Mouse (Mus musculus): ENCODE data around the gene Clk2. TPM values are rescaled to one million over a fixed set of nuclear protein-coding genes. Genes with fewer than 3 reads are reported as not detected.

Clk2 gene
- total RNA-seq (2021), result 10 to 100 TPM; 46.2 to 47.0 TPM
- long read RNA-seq, experiment 1, transcript Clk2-203 (13 exons, 2,112 nt), result major isoform, 13 of 44 reads
- long read RNA-seq, experiment 1, transcript Clk2-202 (13 exons, 2,154 nt), result minor isoform, 10 of 44 reads
- long read RNA-seq, experiment 1, partial matches to known transcripts, result 7 of 44 reads
- long read RNA-seq, experiment 1, other reads (novel, unspliced or antisense), result 10 of 44 reads
- long read RNA-seq, experiment 2, transcript Clk2-202 (13 exons, 2,154 nt), result minor isoform, 9 of 76 reads
- long read RNA-seq, experiment 2, transcript Clk2-203 (13 exons, 2,112 nt), result major isoform, 18 of 76 reads
- long read RNA-seq, experiment 2, partial matches to known transcripts, result 18 of 76 reads
- long read RNA-seq, experiment 2, other reads (novel, unspliced or antisense), result 25 of 76 reads

DNA sequence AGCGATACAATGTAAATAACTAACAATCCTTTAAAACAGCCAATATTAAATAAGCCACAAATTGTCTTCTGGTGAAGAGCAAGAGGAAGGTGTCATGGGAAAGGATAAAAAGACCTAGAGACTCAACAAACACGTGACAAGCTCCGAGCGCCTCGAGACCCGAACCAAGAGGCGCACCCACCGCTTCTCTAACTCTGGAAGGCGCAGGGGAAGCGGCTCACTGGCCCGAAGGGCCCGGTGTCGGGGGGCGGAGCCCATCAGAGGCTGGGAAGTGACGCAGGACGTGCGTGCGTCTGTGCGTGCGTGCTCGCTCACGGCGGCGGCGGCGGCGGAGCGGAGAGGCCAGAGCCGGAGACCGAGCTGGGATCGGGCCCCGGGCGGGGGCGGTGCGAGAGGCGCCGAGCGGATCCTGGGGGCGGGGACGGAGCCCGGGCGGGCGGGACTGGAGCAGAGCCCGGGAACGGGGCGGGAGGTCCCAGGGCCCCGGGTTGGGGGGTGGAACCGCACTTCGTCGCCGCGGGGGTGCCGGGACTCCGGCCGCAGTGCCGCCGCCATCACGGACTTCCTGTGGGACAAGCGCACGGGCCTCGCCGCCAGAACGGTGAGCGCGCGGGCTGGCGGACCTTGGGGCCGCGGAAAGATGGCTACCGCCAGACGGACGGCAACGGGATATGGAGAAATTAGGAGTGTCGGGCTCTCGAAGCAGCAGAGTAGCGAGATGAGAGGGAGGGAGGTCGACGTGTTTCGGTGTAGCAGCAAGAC, at the start of gene Clk2:
Clk2 (plus strand) TSS at position 290 of the 762 bp plus-strand sequence.
- peak; percentile 86 to 93 for DNase-seq (ENCODE audit: low spot score in 2 of 2)

DNA sequence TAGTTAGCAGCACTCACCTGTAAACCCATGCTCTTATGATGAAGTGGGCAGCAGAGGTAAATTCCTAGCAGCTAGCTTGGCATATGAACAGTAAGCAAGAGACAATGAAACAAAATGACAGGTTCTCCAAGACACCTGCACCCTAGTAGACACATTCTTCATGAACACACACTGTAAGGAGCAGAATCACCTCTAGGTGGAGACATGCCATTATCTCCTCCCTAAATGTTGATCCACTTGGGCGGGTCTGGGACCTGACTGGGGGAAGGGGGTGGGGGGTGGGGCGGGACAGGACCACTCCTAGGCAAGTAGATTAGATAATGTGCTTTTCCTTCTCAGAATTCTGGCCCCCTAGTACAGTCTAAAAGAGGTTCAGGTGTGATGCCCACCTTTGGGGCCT, 49.1 kb upstream of the Clk2 start:
- DNase-seq (ENCODE audit: low spot score in 2 of 2), result no peak

DNA sequence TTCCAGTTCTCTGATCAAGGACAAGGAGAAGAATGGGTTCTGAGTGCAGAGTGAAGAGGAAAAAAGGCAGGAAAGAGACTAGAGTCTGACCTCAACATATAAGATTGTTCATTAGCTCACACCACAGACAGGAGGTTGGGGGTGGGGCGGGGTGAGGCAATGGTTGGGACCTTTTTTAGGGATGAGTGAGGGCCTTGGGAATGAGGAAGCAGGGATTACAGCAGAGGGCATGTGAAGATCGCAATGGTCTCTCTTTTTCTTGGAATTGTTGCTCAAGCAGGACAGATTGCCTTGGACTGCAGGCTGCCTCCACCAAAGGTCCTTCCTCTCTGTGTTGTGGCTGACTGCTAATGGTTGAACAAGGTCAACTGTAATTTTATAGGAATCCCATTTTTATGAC, 41.3 kb upstream of the Clk2 start:
- no peak for DNase-seq (ENCODE audit: low spot score in 2 of 2)

DNA sequence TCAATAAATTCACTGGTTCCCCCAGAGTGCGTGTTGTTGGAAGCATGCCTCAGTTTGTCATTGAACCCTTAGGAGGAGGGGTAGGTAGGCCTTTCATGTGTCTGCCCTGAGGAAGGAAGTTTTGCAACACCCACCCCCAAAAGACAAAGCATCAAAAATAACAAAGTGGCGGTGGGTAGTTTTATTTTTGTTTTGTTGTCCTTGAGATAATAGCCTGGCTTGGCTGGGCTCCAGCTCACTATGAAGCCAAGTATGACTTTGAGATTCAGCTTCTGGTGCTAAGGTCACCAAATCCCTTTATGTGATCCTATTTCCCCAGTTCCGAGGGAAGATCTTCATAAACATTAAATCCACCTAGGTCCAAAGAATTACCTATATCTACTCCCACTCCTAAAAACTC, 40.4 kb upstream of the Clk2 start:
- DNase-seq (ENCODE audit: low spot score in 2 of 2), result no peak

DNA sequence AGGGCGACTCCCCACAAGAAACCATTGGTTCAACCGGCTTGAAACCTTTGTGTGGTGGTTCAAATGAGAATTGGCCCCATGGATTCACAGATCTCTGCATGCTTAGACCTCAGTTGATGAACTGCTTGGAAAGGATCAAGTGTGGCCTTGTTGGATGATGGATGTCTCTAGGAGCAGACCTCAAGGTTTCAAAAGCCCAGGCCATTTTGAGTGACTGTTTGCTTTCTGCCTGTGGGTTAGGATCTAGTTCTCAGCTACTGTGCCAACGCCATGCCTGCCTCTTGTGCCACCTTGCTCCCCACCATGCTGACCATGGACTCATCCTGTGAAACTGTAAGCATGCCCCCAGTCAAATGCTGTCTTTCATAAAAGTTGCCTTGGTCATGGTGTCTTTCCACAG, 38.6 kb upstream of the Clk2 start:
- DNase-seq (ENCODE audit: low spot score in 2 of 2), result no peak

DNA sequence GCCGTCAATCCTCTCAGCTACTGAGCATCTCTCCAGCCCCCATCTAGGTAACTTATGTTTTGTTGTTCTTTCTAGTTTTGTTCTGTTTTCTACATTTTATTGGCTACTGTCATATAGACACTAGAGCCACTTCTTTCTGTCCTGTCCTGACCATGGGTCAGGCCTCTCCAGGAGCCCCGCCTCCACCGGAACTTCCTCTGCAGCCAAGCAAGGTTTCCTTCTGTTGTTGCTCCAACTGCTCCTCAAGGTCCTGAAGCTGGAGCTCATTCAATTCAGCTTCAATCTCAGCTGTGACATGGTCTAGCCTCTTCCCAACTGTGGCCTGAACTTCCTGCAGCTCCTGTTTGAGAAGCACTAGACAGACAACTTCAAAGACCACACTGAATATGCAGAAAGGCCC, 34.7 kb upstream of the Clk2 start:
- no peak for DNase-seq (ENCODE audit: low spot score in 2 of 2)

DNA sequence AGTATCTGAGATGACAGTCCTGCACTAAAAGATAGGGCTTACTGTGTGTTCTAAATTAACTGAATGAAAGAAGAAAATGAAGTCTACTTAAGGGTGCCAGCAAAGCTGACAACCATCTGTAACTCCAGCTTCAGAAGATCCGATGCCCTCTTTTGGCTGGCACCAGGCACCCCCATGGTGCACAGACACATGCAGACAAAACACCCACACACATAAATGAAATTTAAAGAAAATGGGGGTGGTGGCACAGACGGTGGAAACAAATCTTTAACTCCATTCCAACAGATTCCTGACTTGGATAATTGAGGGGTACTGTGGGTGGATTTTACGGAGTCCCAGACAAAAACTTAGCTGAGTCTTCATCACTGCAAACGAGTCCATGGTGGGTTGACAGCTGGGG, 32.8 kb upstream of the Clk2 start:
- DNase-seq (ENCODE audit: low spot score in 2 of 2), result peak; percentile 24 to 61

DNA sequence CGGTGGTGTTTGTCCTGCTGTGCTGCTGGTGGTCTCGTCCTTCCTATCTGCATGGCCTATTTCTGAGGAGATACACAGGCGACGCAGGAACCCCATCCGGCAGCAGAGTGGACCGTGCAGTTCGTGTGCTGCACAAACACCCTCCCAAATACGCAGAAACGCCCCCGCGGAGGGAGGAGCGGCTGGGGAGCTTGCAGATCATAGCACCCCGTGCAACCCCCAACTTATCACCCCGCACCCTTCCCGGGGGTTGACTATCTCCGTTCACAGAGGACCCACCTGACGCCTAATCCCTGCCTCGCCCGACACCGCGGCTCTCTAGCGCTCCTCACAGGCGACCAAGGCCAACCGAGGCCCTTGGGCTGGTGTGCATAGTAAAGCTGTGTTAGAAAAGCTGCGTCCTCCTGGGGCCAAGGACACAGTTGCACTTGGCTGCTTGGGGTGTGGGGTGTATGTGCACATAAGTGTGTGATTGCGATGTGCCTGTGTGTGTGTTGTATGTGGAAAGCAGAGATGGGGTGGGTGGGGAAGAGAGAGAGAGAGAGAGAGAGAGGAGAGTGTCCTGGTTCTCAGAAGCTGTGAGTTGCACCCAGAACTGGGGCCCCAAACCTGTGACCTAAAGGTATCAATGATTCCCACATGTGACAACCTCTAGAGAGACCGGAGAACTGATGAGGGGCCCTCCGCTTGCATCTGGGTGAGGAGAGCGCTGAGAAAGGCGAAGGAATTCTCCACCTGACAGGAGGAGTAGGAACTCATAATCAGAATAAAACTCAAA, 32.1 kb upstream of the Clk2 start:
- peak; percentile 38 to 57 for DNase-seq (ENCODE audit: low spot score in 2 of 2)

DNA sequence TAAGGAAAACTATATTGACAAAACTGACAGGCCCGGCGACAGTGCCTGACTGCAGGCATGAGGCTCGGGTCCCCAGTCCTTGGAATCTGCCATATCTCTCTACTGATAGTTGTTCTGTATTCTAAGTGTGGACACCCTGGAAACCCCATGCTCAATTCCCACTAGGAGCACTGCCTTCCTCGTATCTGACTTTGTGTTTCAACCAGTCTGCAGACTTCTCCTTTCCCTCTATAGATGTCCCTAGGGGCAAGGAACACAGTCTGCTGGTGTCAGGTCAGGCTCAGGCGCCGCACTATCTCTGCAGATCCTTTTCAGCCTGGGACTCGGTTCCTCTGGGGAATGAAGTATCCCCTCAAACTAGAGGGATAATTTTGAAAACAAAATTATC, 31.5 kb upstream of the Clk2 start:
- DNase-seq (ENCODE audit: low spot score in 2 of 2), result no peak

DNA sequence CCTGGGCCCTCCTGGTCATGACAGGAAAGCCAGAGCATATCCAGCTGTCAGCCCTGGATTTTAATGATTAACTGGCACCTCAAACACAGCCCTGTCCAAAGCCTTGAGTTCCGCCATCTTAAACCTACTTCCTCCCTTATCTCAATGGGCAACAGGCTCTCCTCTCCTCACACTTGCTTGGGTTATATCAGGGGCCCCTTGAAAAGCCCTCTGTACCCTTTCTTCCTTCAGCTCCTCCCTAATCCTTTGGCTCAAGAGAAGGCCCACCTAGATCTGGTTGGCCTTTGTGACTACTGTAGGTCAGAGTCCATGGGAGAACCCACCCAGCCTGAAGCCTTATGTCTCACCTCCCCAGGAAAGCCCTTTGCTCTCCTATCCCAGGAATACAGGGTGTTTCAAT, 30.8 kb upstream of the Clk2 start:
- no peak for DNase-seq (ENCODE audit: low spot score in 2 of 2)

DNA sequence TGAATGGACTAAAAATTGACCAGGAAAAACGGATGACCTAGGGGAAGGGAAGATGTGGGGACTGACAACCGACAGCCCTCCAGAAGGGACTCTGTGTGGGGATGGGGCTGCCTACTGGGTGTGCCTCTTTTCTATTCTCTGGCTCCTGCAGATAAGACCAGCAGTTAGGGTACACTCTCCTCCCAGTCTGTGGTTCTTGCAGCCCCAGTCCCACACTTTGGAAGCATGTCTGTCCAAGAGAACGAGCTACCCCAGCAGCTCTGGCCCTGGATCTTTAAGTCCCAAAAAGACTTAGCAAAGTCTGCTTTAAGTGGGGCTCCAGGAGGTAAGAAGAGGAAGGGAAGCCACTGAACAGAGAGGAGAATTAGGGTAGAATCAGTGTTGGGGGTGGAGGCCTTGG, 28.6 kb upstream of the Clk2 start, which contains the start of gene Pklr:
Pklr (plus strand) TSS at position 185 of the 400 bp plus-strand sequence.
- no peak for DNase-seq (ENCODE audit: low spot score in 2 of 2)

DNA sequence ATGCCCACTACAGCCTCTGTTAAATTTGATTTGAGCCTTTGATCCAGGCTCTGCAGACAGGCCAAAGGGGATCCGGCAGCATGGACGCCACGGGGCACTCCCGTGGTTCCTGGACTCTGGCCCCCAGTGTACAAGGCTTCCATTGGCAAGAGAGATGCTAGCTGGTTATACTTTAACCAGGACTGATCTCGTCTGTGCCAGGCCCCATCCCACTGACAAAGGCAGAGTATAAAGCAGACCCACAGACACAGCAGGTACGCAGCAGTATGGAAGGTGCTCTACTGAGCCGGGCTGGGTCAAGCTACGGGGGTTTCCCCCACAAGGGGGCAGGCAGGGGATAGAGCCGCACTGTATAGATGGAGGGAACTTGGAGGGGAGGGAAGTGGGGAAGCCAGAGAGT, 28.2 kb upstream of the Clk2 start:
- DNase-seq (ENCODE audit: low spot score in 2 of 2), result no peak

DNA sequence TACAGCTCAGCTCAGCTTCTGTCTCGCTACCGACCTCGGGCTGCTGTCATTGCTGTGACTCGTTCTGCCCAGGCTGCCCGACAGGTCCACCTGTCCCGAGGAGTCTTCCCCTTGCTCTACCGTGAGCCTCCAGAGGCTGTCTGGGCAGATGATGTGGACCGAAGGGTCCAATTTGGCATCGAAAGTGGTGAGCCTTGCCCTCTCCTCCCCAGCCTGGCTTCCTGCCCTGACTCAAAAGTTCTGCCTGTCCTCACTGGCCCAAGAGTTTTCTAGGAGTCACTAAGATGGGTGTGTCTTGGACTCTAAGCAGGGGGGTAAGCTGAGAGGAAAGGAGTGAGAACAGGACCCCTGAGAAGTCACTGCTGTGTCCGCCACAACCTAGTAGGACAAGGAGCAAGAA, 19.8 kb upstream of the Clk2 start:
- no peak for DNase-seq (ENCODE audit: low spot score in 2 of 2)

DNA sequence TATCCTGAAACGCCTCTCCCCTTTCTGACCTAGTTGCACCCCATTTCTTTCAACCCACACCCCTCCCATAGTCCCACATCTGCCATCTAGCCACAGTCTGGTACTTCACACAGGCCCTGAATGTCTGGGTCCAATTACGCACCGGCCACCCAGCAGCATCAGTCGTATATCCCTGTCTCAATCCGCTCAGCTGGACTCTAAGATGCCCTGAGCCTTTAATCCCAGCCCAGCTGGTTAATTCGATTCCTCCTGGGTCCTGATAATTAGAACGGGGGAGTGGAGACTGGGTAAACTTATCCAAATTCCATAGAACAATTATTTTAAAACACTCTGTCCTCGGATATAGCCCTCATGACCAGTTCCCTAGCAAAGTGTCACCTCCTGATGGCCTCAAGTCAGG, 19.0 kb upstream of the Clk2 start:
- no peak for DNase-seq (ENCODE audit: low spot score in 2 of 2)

DNA sequence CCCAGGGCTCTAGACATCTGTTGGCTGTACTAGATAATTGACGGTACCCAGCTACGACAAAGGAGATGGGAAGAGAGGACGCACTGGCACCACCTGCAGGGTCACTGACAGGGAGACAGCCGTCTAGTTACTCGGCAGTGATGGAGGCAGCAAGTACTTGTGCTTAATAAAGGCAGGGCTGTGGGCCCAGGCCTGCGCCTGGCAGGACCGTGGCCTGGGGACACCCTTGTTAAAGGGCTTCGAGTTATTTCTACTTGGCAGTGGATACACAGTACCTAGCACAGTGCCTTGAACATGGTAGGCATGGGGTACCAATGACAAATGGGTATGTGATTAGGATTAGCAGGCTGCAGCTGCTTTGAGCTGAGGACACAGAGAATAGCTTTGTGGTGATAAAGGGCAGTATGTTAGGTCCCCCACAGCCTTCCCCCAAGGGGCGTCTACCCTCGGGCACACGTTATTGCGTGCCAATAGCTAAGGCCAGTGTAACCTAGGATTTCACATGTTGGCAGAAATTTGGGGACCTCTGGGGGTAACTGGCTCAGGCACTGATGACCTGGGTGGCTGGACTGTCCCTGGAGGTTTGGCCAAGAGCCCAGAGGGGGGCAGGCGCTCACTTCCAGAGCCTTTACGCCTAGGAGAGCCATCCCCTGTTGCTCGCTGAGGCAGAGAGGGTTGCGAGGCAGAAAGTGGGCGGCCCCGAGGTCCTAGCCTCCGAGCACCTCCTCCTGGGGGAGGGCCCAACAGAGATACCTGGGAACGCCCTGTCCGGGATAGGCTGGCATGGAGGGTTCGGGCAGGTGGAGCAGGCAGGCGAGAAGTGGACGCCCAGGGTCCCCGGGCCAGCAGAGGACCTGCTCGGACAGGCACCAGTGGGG, 17.3 kb upstream of the Clk2 start:
- DNase-seq (ENCODE audit: low spot score in 2 of 2), result no peak

DNA sequence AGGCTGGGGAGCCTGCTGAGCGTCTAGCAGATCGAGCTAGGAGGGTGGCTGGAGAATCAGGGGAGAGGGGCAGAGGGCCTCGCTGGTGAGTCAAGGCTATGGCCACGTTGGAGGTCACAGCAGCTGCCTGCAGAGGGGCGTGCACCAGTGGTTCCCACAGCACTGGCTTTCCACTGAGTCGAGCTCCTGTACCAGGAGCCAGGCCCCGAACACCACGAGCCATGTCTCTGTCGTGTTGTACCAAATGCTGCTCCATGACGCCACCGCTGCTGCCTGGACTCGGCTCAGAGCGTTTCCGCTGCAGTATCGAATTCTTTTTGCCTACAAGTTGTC, 16.6 kb upstream of the Clk2 start:
- DNase-seq (ENCODE audit: low spot score in 2 of 2), result no peak

DNA sequence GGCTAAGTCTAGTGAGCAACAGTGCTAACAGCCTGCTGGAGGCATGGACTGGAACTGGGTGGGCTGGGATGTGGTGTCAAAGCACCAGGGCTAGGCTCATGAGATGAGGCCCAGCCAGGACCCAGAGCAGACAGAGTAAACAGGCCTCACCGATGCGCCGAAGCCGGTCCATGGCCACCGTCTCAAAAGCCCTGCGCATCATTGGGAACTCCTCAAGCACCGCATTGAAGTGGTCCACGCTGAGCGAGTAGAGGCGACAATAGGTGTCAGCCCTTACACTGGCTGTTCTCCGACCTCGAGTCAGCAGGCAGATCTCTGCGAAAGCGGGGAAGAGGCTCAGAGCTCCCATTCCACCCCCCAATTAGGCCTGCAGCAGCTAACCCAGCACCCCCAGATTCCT, 16.0 kb upstream of the Clk2 start:
- no peak for DNase-seq (ENCODE audit: low spot score in 2 of 2)

DNA sequence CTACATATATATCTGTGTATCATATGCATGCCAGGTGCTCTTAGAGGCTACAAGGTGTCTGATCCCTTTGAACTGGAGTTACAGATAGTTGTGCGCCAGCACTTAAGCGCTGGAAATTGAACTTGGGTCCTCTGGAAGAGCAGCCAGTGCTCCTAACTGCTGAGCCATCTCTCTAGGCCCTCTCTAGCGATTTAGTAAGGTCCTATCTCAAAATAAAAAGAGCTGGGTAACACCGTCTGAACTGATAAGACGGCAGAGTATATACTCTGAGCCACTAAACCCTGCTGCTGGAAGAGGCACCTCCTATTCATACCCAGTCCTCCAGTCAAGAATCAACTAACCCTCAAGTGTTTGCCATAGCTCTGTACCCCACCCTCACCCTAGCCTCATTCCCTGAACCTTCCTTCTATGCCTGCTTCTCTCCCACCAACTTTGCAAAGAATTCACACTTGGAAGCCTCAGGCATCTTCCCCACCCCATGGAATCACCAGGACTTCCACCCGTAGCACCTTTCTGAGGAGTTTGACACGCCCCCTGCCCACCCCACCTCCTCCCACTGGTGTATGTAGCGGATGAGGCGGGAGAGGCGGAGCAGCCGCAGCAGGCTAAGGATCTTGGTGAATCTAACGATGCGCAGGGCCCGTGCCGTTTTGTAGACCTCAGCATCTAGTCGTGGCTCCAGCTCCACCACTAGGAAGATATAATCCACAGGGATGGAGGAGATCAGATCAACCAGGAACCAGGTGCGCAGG, 12.3 kb upstream of the Clk2 start:
- DNase-seq (ENCODE audit: low spot score in 2 of 2), result no peak

DNA sequence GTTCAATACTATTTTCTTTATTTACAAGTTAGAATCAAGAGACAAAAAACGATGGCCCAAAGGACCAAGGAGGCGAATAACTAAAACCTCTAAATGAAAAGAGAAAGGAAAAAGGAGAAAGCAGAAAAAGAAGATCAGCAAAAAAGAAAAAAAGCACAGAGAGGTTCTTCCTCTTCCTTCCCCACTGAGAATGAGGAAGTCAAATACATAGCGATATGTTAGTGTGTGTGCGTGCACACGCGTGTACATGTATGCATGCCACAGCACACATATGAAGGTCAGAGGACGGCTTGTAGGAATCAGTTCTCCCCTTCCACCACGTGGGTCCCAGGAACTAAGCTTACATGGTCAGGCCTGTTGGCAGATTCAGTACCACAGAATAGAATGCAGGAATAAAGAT, 7.6 kb upstream of the Clk2 start:
- no peak for DNase-seq (ENCODE audit: low spot score in 2 of 2)

DNA sequence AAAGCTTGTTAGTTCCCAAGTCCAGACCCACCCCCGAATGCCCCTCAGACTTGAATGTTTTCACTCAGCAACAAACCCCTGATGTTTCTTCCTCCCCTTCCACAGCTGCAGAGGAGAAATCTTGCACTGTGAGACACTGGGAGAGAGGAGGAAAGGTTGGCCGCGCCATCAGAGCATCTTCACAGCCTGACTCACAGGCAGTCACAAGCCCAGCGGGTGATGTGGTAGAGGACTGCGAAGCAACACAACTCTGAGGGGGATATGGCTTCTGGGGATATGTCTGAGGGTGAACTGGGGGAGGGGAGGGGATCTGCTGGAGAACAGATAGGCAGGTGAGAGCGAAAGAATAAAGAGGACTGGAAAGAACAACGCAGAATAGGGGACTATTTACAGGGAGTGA, 5.9 kb upstream of the Clk2 start:
- DNase-seq (ENCODE audit: low spot score in 2 of 2), result no peak
